Mouse (Mus musculus): ENCODE data around the gene Ldb2. TPM values are rescaled to one million over a fixed set of nuclear protein-coding genes. Genes with fewer than 3 reads are reported as not detected.

The Ldb2 gene
- total and polyA plus RNA-seq, 3 experiments = not detected

- no peaks in the 10 kb centered on the region for H3K4me1 ChIP-seq (ENCODE audit: control insufficient read depth in 1 of 2, insufficient read depth in 2 of 2, low read length in 2 of 2)
- TF ChIP-seq EP300 (IDR thresholded peaks at IDR 0.05; ENCODE audit: low read depth in 1 of 2, low read length in 2 of 2) = no peak
- no peak for TF ChIP-seq POLR2AphosphoS5 (IDR thresholded peaks at IDR 0.05; ENCODE audit: borderline replicate concordance, low read depth, low read length)
- TF ChIP-seq HCFC1 (IDR thresholded peaks at IDR 0.05; ENCODE audit: low read depth, low read length) = no peak
- H3K4me3 ChIP-seq (ENCODE audit: control insufficient read depth in 1 of 2, insufficient read depth in 1 of 2, low read depth in 2 of 2, low read length in 2 of 2) = no peak overlapping the region
- H3K27ac ChIP-seq (ENCODE audit: control insufficient read depth, low read depth, low read length) = no peak overlapping the region
- H3K9ac ChIP-seq (ENCODE audit: control insufficient read depth, low read depth, low read length, poor library complexity, severe bottlenecking) = no peak overlapping the region
- no peaks in the 10 kb centered on the region for H3K9me3 ChIP-seq (replicated peaks; ENCODE audit: insufficient read depth, low read length)
- no peaks in the 10 kb centered on the region for H3K27me3 ChIP-seq (ENCODE audit: control insufficient read depth in 1 of 2, insufficient read depth in 2 of 2, low read length in 2 of 2)
- no peaks in the 10 kb centered on the region for H3K79me2 ChIP-seq (ENCODE audit: control insufficient read depth, insufficient read depth, low read length, poor library complexity)
- no peak for DNase-seq (ENCODE audit: low read depth, low spot score)
- H3K36me3 ChIP-seq (ENCODE audit: control insufficient read depth in 1 of 2, insufficient read depth in 2 of 2, low read length in 2 of 2) = no peaks in the 10 kb centered on the region
These were observed 205.8 kb downstream of the Ldb2 start for GRCm38 (mm10) chr5:44593522-44594218.

- Histone ChIP-seq H3K4me3 (ENCODE audit: control insufficient read depth in 1 of 2, insufficient read depth in 1 of 2, low read depth in 2 of 2, low read length in 2 of 2) (no peak overlapping the region), H3K4me1 (ENCODE audit: control insufficient read depth in 1 of 2, insufficient read depth in 2 of 2, low read length in 2 of 2) (no peaks in the 10 kb centered on the region), H3K9ac (ENCODE audit: control insufficient read depth, low read depth, low read length, poor library complexity, severe bottlenecking) (no peak overlapping the region), H3K27ac (ENCODE audit: control insufficient read depth, low read depth, low read length) (no peak overlapping the region), H3K79me2 (ENCODE audit: control insufficient read depth, insufficient read depth, low read length, poor library complexity) (no peaks in the 10 kb centered on the region), H3K36me3 (ENCODE audit: control insufficient read depth in 1 of 2, insufficient read depth in 2 of 2, low read length in 2 of 2) (no peaks in the 10 kb centered on the region), H3K9me3 (replicated peaks; ENCODE audit: insufficient read depth, low read length) (no peaks in the 10 kb centered on the region), H3K27me3 (ENCODE audit: control insufficient read depth in 1 of 2, insufficient read depth in 2 of 2, low read length in 2 of 2) (no peaks in the 10 kb centered on the region)
- no peak for DNase-seq (ENCODE audit: low read depth, low spot score)
- TF ChIP-seq ETS1 (IDR thresholded peaks at IDR 0.05; ENCODE audit: low read depth, low read length) = no peak
- no peak for TF ChIP-seq CHD1 (IDR thresholded peaks at IDR 0.05; ENCODE audit: low read depth, low read length)
- TF ChIP-seq MYC (IDR thresholded peaks at IDR 0.05; ENCODE audit: low read depth, low read length) = no peak
- no peak for TF ChIP-seq BHLHE40 (IDR thresholded peaks at IDR 0.05; ENCODE audit: borderline replicate concordance, low read depth, low read length)
- no peak for TF ChIP-seq HCFC1 (IDR thresholded peaks at IDR 0.05; ENCODE audit: low read depth, low read length)
These were observed 208.7 kb downstream of the Ldb2 start for GRCm38 (mm10) chr5:44590750-44591149.

DNA sequence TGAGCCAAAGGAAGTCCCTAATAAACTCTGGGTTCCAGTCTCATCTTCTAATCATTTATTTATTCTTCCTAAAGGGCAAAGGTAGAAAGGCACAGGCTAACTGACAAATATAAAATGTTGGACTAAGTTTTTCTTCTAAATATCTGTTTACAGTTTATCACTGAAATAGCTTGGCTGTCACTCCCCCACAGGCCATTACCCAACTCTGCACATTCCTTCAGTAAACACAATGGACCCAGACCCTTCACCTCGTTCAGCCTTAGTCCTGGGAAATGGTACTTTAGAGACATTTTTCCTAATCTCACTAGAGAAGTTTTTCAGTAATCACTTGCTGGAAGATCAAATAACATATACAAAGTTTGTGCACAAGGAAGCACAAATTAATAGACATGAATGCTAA is 210.2 kb downstream of the Ldb2 start:
- H3K36me3 ChIP-seq (ENCODE audit: control insufficient read depth in 1 of 2, insufficient read depth in 2 of 2, low read length in 2 of 2) = no peaks in the 10 kb centered on the region

More for the DNA sequence above, 210.2 kb downstream of the Ldb2 start:
- no peaks in the 10 kb centered on the region for H3K27me3 ChIP-seq (ENCODE audit: control insufficient read depth in 1 of 2, insufficient read depth in 2 of 2, low read length in 2 of 2)
- no peak for DNase-seq (ENCODE audit: low read depth, low spot score)
- no peak overlapping the region for H3K9ac ChIP-seq (ENCODE audit: control insufficient read depth, low read depth, low read length, poor library complexity, severe bottlenecking)
- TF ChIP-seq MAFK (IDR thresholded peaks at IDR 0.05; ENCODE audit: borderline replicate concordance, low read depth, low read length) = no peak
- no peak for TF ChIP-seq POLR2AphosphoS5 (IDR thresholded peaks at IDR 0.05; ENCODE audit: borderline replicate concordance, low read depth, low read length)
- no peak overlapping the region for H3K27ac ChIP-seq (ENCODE audit: control insufficient read depth, low read depth, low read length)
- no peaks in the 10 kb centered on the region for H3K79me2 ChIP-seq (ENCODE audit: control insufficient read depth, insufficient read depth, low read length, poor library complexity)
- H3K4me3 ChIP-seq (ENCODE audit: control insufficient read depth in 1 of 2, insufficient read depth in 1 of 2, low read depth in 2 of 2, low read length in 2 of 2) = no peak overlapping the region
- H3K9me3 ChIP-seq (replicated peaks; ENCODE audit: insufficient read depth, low read length) = no peaks in the 10 kb centered on the region
- H3K4me1 ChIP-seq (ENCODE audit: control insufficient read depth in 1 of 2, insufficient read depth in 2 of 2, low read length in 2 of 2) = no peaks in the 10 kb centered on the region
